Mouse (Mus musculus) monocyte, adult 5-6 weeks (primary cell): ENCODE measurements around the gene Lypd5. TPM values are rescaled to one million over a fixed set of nuclear protein-coding genes. Genes with fewer than 3 reads are reported as not detected.
A peak's percentile ranks its signal among the peaks of the same experiment; 100 is the strongest.

Experiments
- ATAC-seq: fragments of 153-309, 156-312 bp; replicated peaks from 2 replicates; pipeline ENCODE4 v1.8.0; 2017; ENCODE audit warnings: mild to moderate bottlenecking; ENCODE audit not compliant: low TSS enrichment, insufficient number of reproducible peaks, severe bottlenecking, poor library complexity, low FRiP score
- total RNA-seq: library from RNA; stranded (forward); fragments of 200-1000, 200-491, 200-594 nt; gene quantifications from 3 replicates; pipeline ENCODE4 v1.2.3, GENCODE M21; 2017

Gene Lypd5
- not detected in 3 replicates for total RNA-seq

DNA sequence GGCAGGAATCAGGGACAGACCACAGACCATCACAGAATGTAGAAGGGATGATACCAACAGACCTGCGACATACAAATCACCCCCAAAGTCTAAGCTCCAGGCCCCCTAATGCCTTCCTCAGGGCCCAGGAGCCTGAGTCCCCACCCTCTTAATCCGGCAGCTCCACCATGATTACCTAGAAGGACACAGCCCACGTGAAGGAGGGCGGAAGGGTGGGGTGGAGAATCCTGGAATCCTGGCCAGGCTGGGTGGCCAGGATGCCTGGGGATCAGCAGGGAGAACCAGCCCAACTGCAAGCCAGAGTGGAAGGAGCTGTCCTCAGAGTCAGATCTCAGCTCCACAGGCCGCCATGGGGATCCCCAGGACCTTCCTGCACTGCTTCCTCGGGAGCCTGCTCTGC is at the start of gene Lypd5:
TSS of gene Lypd5 (plus strand) at position 301 of the 400 bp plus-strand sequence.
- no peak for ATAC-seq

GRCm38 (mm10) chr7:24299823-24300481 is 49.0 kb upstream of the Lypd5 start:
- no peak for ATAC-seq

DNA sequence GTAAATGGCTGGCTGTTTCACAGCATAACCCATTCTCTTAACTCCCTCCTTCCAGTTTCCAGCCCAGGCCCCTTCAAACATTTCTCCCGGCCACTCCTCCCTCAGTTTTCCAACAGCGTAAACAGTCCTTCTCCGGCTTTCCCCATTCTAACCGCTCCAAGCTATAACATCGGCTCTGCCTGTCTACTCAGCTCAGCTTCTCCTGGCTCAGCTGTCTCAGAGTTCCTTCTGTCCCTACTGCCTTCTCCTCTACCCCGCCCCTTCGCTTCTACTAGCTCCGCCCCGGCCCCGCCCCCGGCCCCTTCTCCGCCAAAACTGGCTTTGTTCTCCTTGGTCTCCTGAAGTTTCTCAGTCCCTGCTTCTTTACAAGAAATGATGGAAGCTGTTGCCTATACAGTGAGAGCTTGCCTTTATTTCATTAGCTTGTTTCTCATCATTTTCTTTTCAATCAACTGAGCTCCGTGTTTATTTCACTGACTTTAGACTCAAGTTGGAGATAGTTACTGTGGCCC is 48.2 kb upstream of the Lypd5 start, which contains the start of gene Zfp61:
TSS of gene Zfp61 (minus strand) at position 462 of the 512 bp plus-strand sequence.
- ATAC-seq: no peak

DNA sequence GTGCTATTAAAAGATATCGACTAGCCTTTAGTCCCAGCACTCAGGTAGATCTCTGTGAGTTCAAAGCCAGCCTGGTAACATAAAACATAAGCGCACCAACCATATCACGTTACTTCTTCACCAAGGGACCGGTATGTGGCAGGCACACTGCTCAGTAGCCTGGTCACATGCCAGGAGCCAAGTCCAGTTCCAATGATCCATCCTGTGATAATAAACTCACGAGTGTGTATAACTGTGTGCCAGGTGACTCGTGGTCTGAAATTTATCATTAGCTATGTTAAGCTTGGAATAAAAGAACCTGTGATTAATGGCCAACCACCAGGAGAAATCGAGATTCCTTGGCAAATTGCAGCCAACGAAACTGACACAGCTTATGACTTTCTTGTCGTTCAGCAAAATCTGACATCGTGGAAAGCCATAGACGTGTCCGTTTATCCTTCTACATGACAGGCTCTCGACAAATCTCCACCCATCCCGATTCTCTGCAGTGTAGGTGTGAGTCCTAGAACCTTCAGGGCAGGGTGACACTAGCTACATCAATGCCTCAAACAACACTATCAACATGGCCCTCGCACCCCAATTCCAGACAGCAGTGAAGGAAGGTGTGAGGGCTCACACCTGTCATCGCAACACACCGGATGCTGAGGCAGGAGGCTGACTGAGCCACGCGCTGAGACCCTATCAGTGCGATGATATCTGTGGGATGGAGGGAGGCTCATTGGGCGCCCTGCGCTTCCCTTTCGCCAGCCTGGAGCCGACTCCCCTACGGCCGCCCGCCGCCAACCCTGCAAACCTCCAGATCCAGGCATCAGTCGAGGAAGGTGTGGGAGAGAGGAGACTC is 33.0 kb upstream of the Lypd5 start:
- ATAC-seq: no peak; the same call in 1 of the 2 replicates

- ATAC-seq: peak; percentile 94
Measured at GRCm38 (mm10) chr7:24316567-24317092, 32.4 kb upstream of the Lypd5 start, which contains the start of gene Zfp94. Zfp94 (minus strand) TSS chr7:24316666.

DNA sequence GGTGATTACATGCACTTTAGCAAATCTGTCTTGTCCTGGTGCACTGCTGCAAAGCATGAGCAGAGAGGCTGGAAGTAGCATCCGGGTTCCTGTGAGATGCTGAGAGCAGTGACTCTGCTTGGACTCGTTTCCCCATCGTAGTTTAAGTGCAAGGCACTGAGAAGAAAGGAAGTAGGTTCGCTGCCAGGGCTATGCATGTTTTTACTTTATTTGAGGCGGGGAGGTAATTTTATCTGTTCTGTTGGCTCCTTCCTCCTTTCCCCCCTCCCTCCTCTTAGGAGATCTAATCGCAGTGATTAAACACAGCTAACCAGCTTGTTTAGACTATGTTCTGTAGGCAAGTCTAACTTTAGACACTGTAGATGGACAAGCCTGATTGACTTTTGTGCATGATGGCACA is 30.1 kb upstream of the Lypd5 start:
- ATAC-seq: no peak

DNA sequence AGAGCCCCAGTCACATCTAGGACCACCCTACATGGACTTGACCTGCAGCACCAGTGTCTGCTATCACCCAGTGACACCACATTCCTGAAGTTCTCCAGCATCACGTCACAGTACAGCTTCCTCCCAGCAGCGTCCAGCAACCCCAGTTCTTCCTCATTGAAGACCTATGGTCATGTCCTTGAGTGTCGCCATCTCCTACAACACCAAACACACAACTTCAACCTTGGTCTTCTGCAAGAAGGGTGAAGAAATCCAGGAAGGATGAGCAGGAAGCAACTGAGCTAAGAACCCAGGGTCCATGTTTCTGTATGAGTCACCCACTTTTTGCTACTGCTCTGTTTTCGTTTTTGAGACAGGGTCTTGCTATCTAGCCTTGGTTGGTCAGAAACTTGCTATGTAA is 26.4 kb upstream of the Lypd5 start:
- ATAC-seq: no peak

- no peak for ATAC-seq
Measured at GRCm38 (mm10) chr7:24325197-24325596, 23.8 kb upstream of the Lypd5 start.

- ATAC-seq: no peak
Measured at GRCm38 (mm10) chr7:24325675-24326128, 23.3 kb upstream of the Lypd5 start.

- no peak for ATAC-seq
Measured at GRCm38 (mm10) chr7:24326273-24327135, 22.5 kb upstream of the Lypd5 start.

- ATAC-seq: no peak
Measured at GRCm38 (mm10) chr7:24327281-24327975, 21.6 kb upstream of the Lypd5 start.

DNA sequence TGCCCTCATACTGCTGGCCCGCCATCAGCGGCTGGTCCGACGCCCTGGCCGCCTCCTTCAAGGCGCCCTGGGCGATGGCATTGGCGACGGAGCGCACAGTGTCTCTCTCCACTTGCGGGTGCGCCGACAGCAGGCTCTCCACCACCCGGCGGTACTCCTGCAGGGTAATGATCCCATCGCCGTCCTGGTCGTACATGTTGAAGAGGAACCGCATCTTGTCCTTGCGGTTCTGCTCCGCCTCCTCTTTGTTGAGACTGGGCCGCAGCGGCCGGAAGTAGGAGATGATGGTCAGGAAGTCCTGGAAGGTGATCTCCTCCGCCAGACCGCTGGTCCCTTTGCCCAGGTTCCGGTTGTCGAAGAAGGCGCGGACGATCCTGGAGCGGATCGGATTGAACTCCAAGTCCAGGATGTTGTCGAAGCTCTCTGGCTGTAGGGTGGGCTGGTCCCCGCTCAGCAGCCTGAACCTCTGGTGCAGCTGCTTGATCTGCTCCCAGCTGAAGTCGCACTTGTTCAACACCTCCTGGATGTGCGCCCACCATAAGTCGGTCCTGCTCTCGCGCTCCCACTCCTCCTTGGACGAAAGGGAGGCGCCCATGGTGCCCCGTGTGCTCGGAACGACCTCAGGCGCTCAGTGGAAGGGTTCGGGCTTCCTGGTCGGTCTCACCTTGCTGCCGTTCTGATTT is 15.6 kb upstream of the Lypd5 start, which contains the start of gene Tescl:
TSS of gene Tescl (minus strand) at position 633 of the 683 bp plus-strand sequence.
- no peak for ATAC-seq

GRCm38 (mm10) chr7:24335699-24336309 is 13.2 kb upstream of the Lypd5 start:
- ATAC-seq: peak; percentile 26; the same call in 1 of the 2 replicates

DNA sequence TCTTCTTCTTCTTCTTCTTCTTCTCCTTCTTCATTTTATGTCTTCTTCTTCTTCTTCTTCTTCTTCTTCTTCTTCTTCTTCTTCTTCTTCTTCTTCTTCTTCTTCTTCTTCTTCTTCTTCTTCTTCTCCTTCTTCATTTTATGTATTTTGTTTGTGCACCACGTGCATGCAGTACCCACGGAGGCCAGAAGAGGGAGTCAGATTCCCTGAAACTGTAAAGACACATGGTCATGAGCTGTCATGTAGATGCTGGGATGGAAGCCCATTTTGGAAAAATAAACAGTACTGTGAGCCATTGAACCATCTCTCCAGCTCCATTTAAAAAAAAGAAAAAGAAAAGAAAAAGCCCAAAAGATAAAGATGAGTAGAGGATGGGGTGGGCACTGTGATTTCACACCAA is 10.8 kb upstream of the Lypd5 start:
- no peak for ATAC-seq

DNA sequence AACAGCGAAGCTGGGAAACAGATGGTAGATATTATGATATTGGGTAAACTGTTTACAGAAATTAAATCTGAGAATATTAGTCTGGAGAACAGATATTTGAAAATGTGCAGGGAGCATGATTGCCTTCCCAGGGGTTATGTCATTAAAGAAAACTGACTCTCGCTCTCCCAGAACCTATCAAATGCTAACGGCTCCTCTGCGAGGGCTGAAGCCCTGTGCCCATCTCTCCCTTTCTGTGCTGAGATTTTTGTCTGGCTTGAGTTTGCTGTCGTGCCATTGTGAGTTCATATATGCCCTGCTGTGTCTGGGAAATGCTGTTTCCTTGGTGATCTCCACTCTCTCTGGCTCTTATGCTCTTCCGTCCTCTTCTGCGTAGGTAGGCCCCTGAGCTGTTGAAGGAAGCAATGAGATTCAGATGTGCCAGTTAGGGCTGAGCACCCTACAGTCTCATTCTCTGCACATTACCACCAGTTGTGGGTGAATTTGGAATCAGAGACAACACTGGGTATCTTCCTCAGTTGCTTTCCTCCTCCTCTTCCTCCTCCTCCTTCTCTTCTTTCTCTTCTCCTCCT is 5.2 kb upstream of the Lypd5 start:
- ATAC-seq: no peak

- ATAC-seq: no peak
Measured at GRCm38 (mm10) chr7:24346444-24346843, 2.6 kb upstream of the Lypd5 start.

DNA sequence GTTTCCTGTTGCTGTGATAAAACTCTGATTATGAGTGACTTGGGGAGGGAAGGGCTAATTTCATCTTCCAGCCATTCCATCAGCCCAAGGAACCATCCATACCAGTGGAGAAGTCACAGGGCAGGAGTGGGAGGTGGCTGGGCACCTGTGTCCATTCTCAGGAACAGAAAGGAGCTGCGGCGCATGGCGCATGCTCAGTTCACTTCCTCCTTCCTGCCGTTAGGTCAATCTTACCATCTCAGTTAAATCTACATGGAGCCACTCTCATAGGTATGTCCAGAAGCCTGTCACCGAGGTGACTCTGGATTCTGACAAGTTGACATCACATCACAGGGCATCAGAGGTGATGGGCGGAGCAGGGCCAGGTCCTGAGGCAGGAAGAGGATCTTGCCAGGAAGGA is 6.7 kb downstream of the Lypd5 start:
- ATAC-seq: no peak
